Mouse (Mus musculus) forebrain, postnatal 0 days (tissue): ENCODE measurements around the gene Ypel5. TPM values are rescaled to one million over a fixed set of nuclear protein-coding genes. Genes with fewer than 3 reads are reported as not detected.

Source experiments
- ATAC-seq: fragments of 200-750 bp; cut with Nextera tagmentation; 2 replicates; pipeline ENCODE4 v1.8.0; 2017; ENCODE audit warnings: mild to moderate bottlenecking, moderate library complexity
- DNase-seq: peaks from one replicate; pipeline ENCODE4 v3.0.0-alpha.2; 2015
- H3K27ac ChIP-seq: fragments of 300-500 bp; sonication (generic); 2 replicates; pipeline ENCODE4 v1.5.1; 2014; ENCODE audit warnings: low read depth, mild to moderate bottlenecking, antibody characterized with exemption, low read length, moderate library complexity, mixed read lengths
- H3K27me3 ChIP-seq: fragments of 300-500 bp; sonication (generic); 2 replicates; pipeline ENCODE4 v1.6.1; 2014; ENCODE audit warnings: mild to moderate bottlenecking, low read length, mixed read lengths; ENCODE audit not compliant: insufficient read depth
- H3K36me3 ChIP-seq: fragments of 300-500 bp; sonication (generic); 2 replicates; pipeline ENCODE4 v1.6.1; 2014; ENCODE audit warnings: mild to moderate bottlenecking, moderate library complexity; ENCODE audit not compliant: insufficient read depth
- H3K4me1 ChIP-seq: fragments of 300-500 bp; sonication (generic); 2 replicates; pipeline ENCODE4 v1.6.1; 2014; ENCODE audit warnings: antibody characterized with exemption; ENCODE audit not compliant: insufficient read depth
- H3K4me2 ChIP-seq: fragments of 300-500 bp; sonication (generic); 2 replicates; pipeline ENCODE4 v1.6.1; 2014; ENCODE audit warnings: low read depth, mild to moderate bottlenecking, moderate library complexity
- H3K4me3 ChIP-seq: fragments of 300-500 bp; sonication (generic); 2 replicates; pipeline ENCODE4 v1.5.1; 2014; ENCODE audit warnings: low read depth, low read length, mixed read lengths
- H3K9ac ChIP-seq: fragments of 300-500 bp; sonication (generic); 2 replicates; pipeline ENCODE4 v1.6.1; 2014; ENCODE audit warnings: mild to moderate bottlenecking
- H3K9me3 ChIP-seq: fragments of 300-500 bp; sonication (generic); 2 replicates; pipeline ENCODE4 v1.6.1; 2016; ENCODE audit warnings: low read length
- CTCF ChIP-seq: sonication (generic); IDR thresholded peaks from 2 replicates; pipeline ENCODE4 v1.5.1; 2016; ENCODE audit warnings: antibody characterized with exemption, control low read depth, low read depth
- WGBS: fragments of 180-500 bp; shearing (Covaris S2); extraction: QIAGEN DNeasy Blood & Tissue Kit; methylation state at CpG from one replicate; pipeline ENCODE4 v1.1.7; 2014; 5-methylcytosine and 5-hydroxymethylcytosine counted together
- polyA plus RNA-seq: library from polyadenylated mRNA; unstranded; fragments of >200 nt; fragmentation: Nextera tagmentation; extraction: Ambion mirVana; gene quantifications from 2 replicates; pipeline ENCODE4 v1.2.1, GENCODE M21; 2015
- total RNA-seq: library from RNA; depleted of rRNA; stranded (reverse); fragments of >200 nt; gene quantifications from 2 replicates; pipeline ENCODE4 v1.2.3, GENCODE M21; 2014; rRNA removed

The Ypel5 gene
- total and polyA plus RNA-seq, 2 experiments from 2014 or later, result 73.5 to 128 TPM

DNA sequence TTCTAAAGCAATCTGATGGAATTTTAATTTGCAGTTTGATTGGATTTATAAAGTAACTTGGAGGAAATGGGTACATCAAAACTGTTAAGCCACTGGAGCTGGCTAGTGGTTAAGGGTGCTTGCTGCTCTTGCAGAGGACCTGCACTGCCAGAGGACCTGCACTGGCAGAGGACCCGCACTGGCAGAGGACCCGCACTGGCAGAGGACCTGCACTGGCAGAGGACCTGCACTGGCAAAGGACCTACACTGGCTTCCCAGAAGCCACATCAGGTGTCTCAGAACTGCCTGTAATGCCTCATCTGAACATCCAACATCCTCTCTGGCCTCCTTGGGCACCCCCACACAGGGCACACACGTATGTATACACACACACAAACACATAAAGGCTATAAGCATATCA lies 59.3 kb downstream of the Ypel5 start:
- no peak for ATAC-seq
- no peak for TF ChIP-seq CTCF
- WGBS, result 79% methylated on average over 3 of the region's 3 CpGs

GRCm38 (mm10) chr17:72897076-72897475 lies 60.8 kb downstream of the Ypel5 start:
- Histone ChIP-seq H3K36me3 (no peaks in the 10 kb centered on the region), H3K4me2 (no peak overlapping the region), H3K4me1 (no peaks in the 10 kb centered on the region), H3K27ac (no peak overlapping the region), H3K4me3 (no peak overlapping the region), H3K27me3 (no peaks in the 10 kb centered on the region), H3K9ac (no peak overlapping the region), H3K9me3 (no peaks in the 10 kb centered on the region)
- 90% methylated on average over 7 of the region's 7 CpGs for WGBS
- DNase-seq, result no peak
- ATAC-seq, result no peak
- no peak for TF ChIP-seq CTCF

More for the DNA sequence above, 59.3 kb downstream of the Ypel5 start:
- DNase-seq, result no peak
- H3K27me3 ChIP-seq, result no peaks in the 10 kb centered on the region
- H3K27ac ChIP-seq, result no peak overlapping the region
- H3K4me1 ChIP-seq, result no peaks in the 10 kb centered on the region
- no peaks in the 10 kb centered on the region for H3K36me3 ChIP-seq
- H3K4me3 ChIP-seq, result no peak overlapping the region
- H3K4me2 ChIP-seq, result no peak overlapping the region
- H3K9ac ChIP-seq, result no peak overlapping the region
- H3K9me3 ChIP-seq, result no peaks in the 10 kb centered on the region

- Histone ChIP-seq H3K4me2 (no peak overlapping the region), H3K27ac (no peak overlapping the region), H3K36me3 (no peaks in the 10 kb centered on the region), H3K9me3 (no peaks in the 10 kb centered on the region), H3K9ac (no peak overlapping the region), H3K27me3 (no peaks in the 10 kb centered on the region), H3K4me3 (no peak overlapping the region), H3K4me1 (no peaks in the 10 kb centered on the region)
- 89% methylated on average over 5 of the region's 5 CpGs for WGBS
- DNase-seq, result no peak
- no peak for ATAC-seq
- TF ChIP-seq CTCF, result no peak
These were observed 61.7 kb downstream of the Ypel5 start for GRCm38 (mm10) chr17:72897961-72898360.

GRCm38 (mm10) chr17:72898775-72899174 lies 62.5 kb downstream of the Ypel5 start:
- no peaks in the 10 kb centered on the region for H3K4me1 ChIP-seq
- no peak overlapping the region for H3K4me2 ChIP-seq
- H3K36me3 ChIP-seq, result no peaks in the 10 kb centered on the region
- no peak overlapping the region for H3K4me3 ChIP-seq
- 59% methylated on average over 3 of the region's 3 CpGs for WGBS
- no peak overlapping the region for H3K9ac ChIP-seq
- H3K27me3 ChIP-seq, result no peaks in the 10 kb centered on the region
- DNase-seq, result no peak
- no peak for ATAC-seq
- no peak for TF ChIP-seq CTCF
- no peak overlapping the region for H3K27ac ChIP-seq
- H3K9me3 ChIP-seq, result no peaks in the 10 kb centered on the region

Other genes starting within 250 kb of the Ypel5 start
- 5.5 and 8.8 TPM in 2 replicates for gene Alk, start 231.8 kb upstream of the Ypel5 start, total RNA-seq
- gene Alk, start 231.8 kb upstream of the Ypel5 start, polyA plus RNA-seq, result 0.48 and 1.6 TPM in 2 replicates
- 51.9 and 66.7 TPM in 2 replicates for gene Lbh, start 81.9 kb downstream of the Ypel5 start, total RNA-seq
- gene Lbh, start 81.9 kb downstream of the Ypel5 start, polyA plus RNA-seq, result 3.0 and 3.1 TPM in 2 replicates